Mouse (Mus musculus): Measurements from ENCODE around the gene Slc6a8. TPM values are rescaled to one million over a fixed set of nuclear protein-coding genes. Genes with fewer than 3 reads are reported as not detected.

The Slc6a8 gene
- 9.0 and 10.4 TPM in 2 replicates for polyA plus RNA-seq (2014; fragmentation: Nextera tagmentation; extraction: Ambion mirVana)

GRCm38 (mm10) chrX:73672879-73673618 is at the start of gene Slc6a8:
TSS of gene Slc6a8 (plus strand) at chrX:73673150.
- H3K27ac ChIP-seq (ENCODE audit: low read depth, low read length) = no peak within 1 kb of the TSS
- peaks cover 5% of the 10 kb centered on the region; the same call in 1 of the 2 replicates for H3K36me3 ChIP-seq (ENCODE audit: control insufficient read depth, insufficient read depth, low read length)
- no peaks in the 10 kb centered on the region for H3K27me3 ChIP-seq (ENCODE audit: control insufficient read depth, insufficient read depth, low read length)
- H3K4me3 ChIP-seq (ENCODE audit: low read length) = peak within 1 kb of the TSS; percentile 54
- peak within 1 kb of the TSS; percentile 79 for H3K9ac ChIP-seq (ENCODE audit: low read depth, low read length)
- H3K4me1 ChIP-seq (ENCODE audit: control insufficient read depth, insufficient read depth, low read length) = no peaks in the 10 kb centered on the region
- ATAC-seq (ENCODE audit: low FRiP score, low TSS enrichment) = peak; percentile 64
- WGBS = 32% methylated on average over 58 of the region's 72 CpGs
- H3K9me3 ChIP-seq (ENCODE audit: control insufficient read depth, low read length) = no peaks in the 10 kb centered on the region
- peak within 1 kb of the TSS; percentile 72 for H3K4me2 ChIP-seq (replicated peaks; ENCODE audit: low read depth, low read length)

GRCm38 (mm10) chrX:73626981-73627380 is 46.0 kb upstream of the Slc6a8 start:
- Histone ChIP-seq H3K4me1 (ENCODE audit: control insufficient read depth, insufficient read depth, low read length) (no peaks in the 10 kb centered on the region), H3K27me3 (ENCODE audit: control insufficient read depth, insufficient read depth, low read length) (no peaks in the 10 kb centered on the region), H3K9ac (ENCODE audit: low read depth, low read length) (no peak overlapping the region), H3K9me3 (ENCODE audit: control insufficient read depth, low read length) (no peaks in the 10 kb centered on the region), H3K36me3 (ENCODE audit: control insufficient read depth, insufficient read depth, low read length) (no peaks in the 10 kb centered on the region), H3K4me3 (ENCODE audit: low read length) (no peak overlapping the region), H3K27ac (ENCODE audit: low read depth, low read length) (no peak overlapping the region), H3K4me2 (replicated peaks; ENCODE audit: low read depth, low read length) (no peak overlapping the region)
- no peak for ATAC-seq (ENCODE audit: low FRiP score, low TSS enrichment)

GRCm38 (mm10) chrX:73635425-73635824 is 37.5 kb upstream of the Slc6a8 start:
- H3K4me3 ChIP-seq (ENCODE audit: low read length) = 0 out of 2 replicates have a peak overlapping the region, but pooled peaks have one; percentile 7

GRCm38 (mm10) chrX:73637415-73637814 is 35.5 kb upstream of the Slc6a8 start:
- no peak overlapping the region for H3K27ac ChIP-seq (ENCODE audit: low read depth, low read length)
- H3K4me1 ChIP-seq (ENCODE audit: control insufficient read depth, insufficient read depth, low read length) = no peaks in the 10 kb centered on the region
- H3K36me3 ChIP-seq (ENCODE audit: control insufficient read depth, insufficient read depth, low read length) = no peaks in the 10 kb centered on the region
- H3K4me2 ChIP-seq (replicated peaks; ENCODE audit: low read depth, low read length) = peak overlapping the region; percentile 52
- ATAC-seq (ENCODE audit: low FRiP score, low TSS enrichment) = no peak
- 15% methylated on average over 18 of the region's 19 CpGs for WGBS
- peaks cover 4% of the 10 kb centered on the region; the same call in 1 of the 2 replicates for H3K27me3 ChIP-seq (ENCODE audit: control insufficient read depth, insufficient read depth, low read length)
- H3K9ac ChIP-seq (ENCODE audit: low read depth, low read length) = 0 out of 2 replicates have a peak overlapping the region, but pooled peaks have one; percentile 28
- no peaks in the 10 kb centered on the region for H3K9me3 ChIP-seq (ENCODE audit: control insufficient read depth, low read length)
- H3K4me3 ChIP-seq (ENCODE audit: low read length) = peak overlapping the region; percentile 22; the same call in 1 of the 2 replicates

More at GRCm38 (mm10) chrX:73635425-73635824, 37.5 kb upstream of the Slc6a8 start:
- Histone ChIP-seq H3K27me3 (ENCODE audit: control insufficient read depth, insufficient read depth, low read length) (peaks cover 4% of the 10 kb centered on the region; the same call in 1 of the 2 replicates), H3K36me3 (ENCODE audit: control insufficient read depth, insufficient read depth, low read length) (no peaks in the 10 kb centered on the region), H3K4me2 (replicated peaks; ENCODE audit: low read depth, low read length) (peak overlapping the region; percentile 30), H3K9me3 (ENCODE audit: control insufficient read depth, low read length) (no peaks in the 10 kb centered on the region), H3K9ac (ENCODE audit: low read depth, low read length) (0 out of 2 replicates have a peak overlapping the region, but pooled peaks have one; percentile 7), H3K27ac (ENCODE audit: low read depth, low read length) (no peak overlapping the region), H3K4me1 (ENCODE audit: control insufficient read depth, insufficient read depth, low read length) (no peaks in the 10 kb centered on the region)
- no peak for ATAC-seq (ENCODE audit: low FRiP score, low TSS enrichment)
- 22% methylated on average over 14 of the region's 19 CpGs for WGBS

GRCm38 (mm10) chrX:73639255-73639675 is 33.7 kb upstream of the Slc6a8 start, which contains the start of gene Dusp9:
TSS of gene Dusp9 (plus strand) at chrX:73639419.
- Histone ChIP-seq H3K9me3 (ENCODE audit: control insufficient read depth, low read length) (no peaks in the 10 kb centered on the region), H3K27ac (ENCODE audit: low read depth, low read length) (no peak within 1 kb of the TSS), H3K4me3 (ENCODE audit: low read length) (peak within 1 kb of the TSS; percentile 38), H3K9ac (ENCODE audit: low read depth, low read length) (peak within 1 kb of the TSS; percentile 55), H3K4me1 (ENCODE audit: control insufficient read depth, insufficient read depth, low read length) (no peaks in the 10 kb centered on the region), H3K27me3 (ENCODE audit: control insufficient read depth, insufficient read depth, low read length) (peaks cover 4% of the 10 kb centered on the region; the same call in 1 of the 2 replicates), H3K4me2 (replicated peaks; ENCODE audit: low read depth, low read length) (peak within 1 kb of the TSS; percentile 52), H3K36me3 (ENCODE audit: control insufficient read depth, insufficient read depth, low read length) (no peaks in the 10 kb centered on the region)
- ATAC-seq (ENCODE audit: low FRiP score, low TSS enrichment) = peak; percentile 89
- WGBS = 19% methylated on average over 28 of the region's 28 CpGs

GRCm38 (mm10) chrX:73639901-73640469 is 33.0 kb upstream of the Slc6a8 start:
- peak overlapping the region; percentile 52 for H3K4me2 ChIP-seq (replicated peaks; ENCODE audit: low read depth, low read length)
- no peaks in the 10 kb centered on the region for H3K9me3 ChIP-seq (ENCODE audit: control insufficient read depth, low read length)
- H3K4me3 ChIP-seq (ENCODE audit: low read length) = peak overlapping the region; percentile 38
- H3K27ac ChIP-seq (ENCODE audit: low read depth, low read length) = no peak overlapping the region
- no peaks in the 10 kb centered on the region for H3K4me1 ChIP-seq (ENCODE audit: control insufficient read depth, insufficient read depth, low read length)
- peaks cover 4% of the 10 kb centered on the region; the same call in 1 of the 2 replicates for H3K27me3 ChIP-seq (ENCODE audit: control insufficient read depth, insufficient read depth, low read length)
- H3K36me3 ChIP-seq (ENCODE audit: control insufficient read depth, insufficient read depth, low read length) = no peaks in the 10 kb centered on the region
- peak; percentile 17; the same call in 1 of the 2 replicates for ATAC-seq (ENCODE audit: low FRiP score, low TSS enrichment)
- WGBS = 29% methylated on average over 41 of the region's 41 CpGs
- peak overlapping the region; percentile 55; the same call in 1 of the 2 replicates for H3K9ac ChIP-seq (ENCODE audit: low read depth, low read length)

- no peaks in the 10 kb centered on the region for H3K36me3 ChIP-seq (ENCODE audit: control insufficient read depth, insufficient read depth, low read length)
- ATAC-seq (ENCODE audit: low FRiP score, low TSS enrichment) = no peak
- H3K9me3 ChIP-seq (ENCODE audit: control insufficient read depth, low read length) = no peaks in the 10 kb centered on the region
- H3K4me3 ChIP-seq (ENCODE audit: low read length) = no peak overlapping the region
- no peak overlapping the region for H3K4me2 ChIP-seq (replicated peaks; ENCODE audit: low read depth, low read length)
- no peaks in the 10 kb centered on the region for H3K27me3 ChIP-seq (ENCODE audit: control insufficient read depth, insufficient read depth, low read length)
- H3K4me1 ChIP-seq (ENCODE audit: control insufficient read depth, insufficient read depth, low read length) = no peaks in the 10 kb centered on the region
- no peak overlapping the region for H3K27ac ChIP-seq (ENCODE audit: low read depth, low read length)
- no peak overlapping the region for H3K9ac ChIP-seq (ENCODE audit: low read depth, low read length)
- WGBS = 43% methylated on average over 4 of the region's 4 CpGs
Observed at GRCm38 (mm10) chrX:73645121-73645520, 27.8 kb upstream of the Slc6a8 start.

GRCm38 (mm10) chrX:73650869-73651268 is 22.1 kb upstream of the Slc6a8 start:
- Histone ChIP-seq H3K4me1 (ENCODE audit: control insufficient read depth, insufficient read depth, low read length) (no peaks in the 10 kb centered on the region), H3K9ac (ENCODE audit: low read depth, low read length) (no peak overlapping the region), H3K36me3 (ENCODE audit: control insufficient read depth, insufficient read depth, low read length) (no peaks in the 10 kb centered on the region), H3K27me3 (ENCODE audit: control insufficient read depth, insufficient read depth, low read length) (no peaks in the 10 kb centered on the region), H3K4me2 (replicated peaks; ENCODE audit: low read depth, low read length) (no peak overlapping the region), H3K27ac (ENCODE audit: low read depth, low read length) (no peak overlapping the region), H3K9me3 (ENCODE audit: control insufficient read depth, low read length) (no peaks in the 10 kb centered on the region), H3K4me3 (ENCODE audit: low read length) (no peak overlapping the region)
- ATAC-seq (ENCODE audit: low FRiP score, low TSS enrichment) = no peak
- WGBS = 73% methylated on average over 3 of the region's 3 CpGs

GRCm38 (mm10) chrX:73653392-73653791 is 19.6 kb upstream of the Slc6a8 start:
- H3K4me1 ChIP-seq (ENCODE audit: control insufficient read depth, insufficient read depth, low read length) = no peaks in the 10 kb centered on the region
- no peak overlapping the region for H3K27ac ChIP-seq (ENCODE audit: low read depth, low read length)
- no peaks in the 10 kb centered on the region for H3K27me3 ChIP-seq (ENCODE audit: control insufficient read depth, insufficient read depth, low read length)
- 88% methylated on average over 6 of the region's 6 CpGs for WGBS
- no peaks in the 10 kb centered on the region for H3K9me3 ChIP-seq (ENCODE audit: control insufficient read depth, low read length)
- no peak overlapping the region for H3K4me2 ChIP-seq (replicated peaks; ENCODE audit: low read depth, low read length)
- no peak for ATAC-seq (ENCODE audit: low FRiP score, low TSS enrichment)
- no peak overlapping the region for H3K4me3 ChIP-seq (ENCODE audit: low read length)
- no peak overlapping the region for H3K9ac ChIP-seq (ENCODE audit: low read depth, low read length)
- H3K36me3 ChIP-seq (ENCODE audit: control insufficient read depth, insufficient read depth, low read length) = no peaks in the 10 kb centered on the region
